Mouse (Mus musculus): ENCODE results near the gene Ybx2. TPM values are rescaled to one million over a fixed set of nuclear protein-coding genes. Genes with fewer than 3 reads are reported as not detected.

Gene Ybx2
- polyA plus RNA-seq (2016; fragmentation: Nextera tagmentation; extraction: Ambion mirVana) = 10.7 and 11.4 TPM in 2 replicates

DNA sequence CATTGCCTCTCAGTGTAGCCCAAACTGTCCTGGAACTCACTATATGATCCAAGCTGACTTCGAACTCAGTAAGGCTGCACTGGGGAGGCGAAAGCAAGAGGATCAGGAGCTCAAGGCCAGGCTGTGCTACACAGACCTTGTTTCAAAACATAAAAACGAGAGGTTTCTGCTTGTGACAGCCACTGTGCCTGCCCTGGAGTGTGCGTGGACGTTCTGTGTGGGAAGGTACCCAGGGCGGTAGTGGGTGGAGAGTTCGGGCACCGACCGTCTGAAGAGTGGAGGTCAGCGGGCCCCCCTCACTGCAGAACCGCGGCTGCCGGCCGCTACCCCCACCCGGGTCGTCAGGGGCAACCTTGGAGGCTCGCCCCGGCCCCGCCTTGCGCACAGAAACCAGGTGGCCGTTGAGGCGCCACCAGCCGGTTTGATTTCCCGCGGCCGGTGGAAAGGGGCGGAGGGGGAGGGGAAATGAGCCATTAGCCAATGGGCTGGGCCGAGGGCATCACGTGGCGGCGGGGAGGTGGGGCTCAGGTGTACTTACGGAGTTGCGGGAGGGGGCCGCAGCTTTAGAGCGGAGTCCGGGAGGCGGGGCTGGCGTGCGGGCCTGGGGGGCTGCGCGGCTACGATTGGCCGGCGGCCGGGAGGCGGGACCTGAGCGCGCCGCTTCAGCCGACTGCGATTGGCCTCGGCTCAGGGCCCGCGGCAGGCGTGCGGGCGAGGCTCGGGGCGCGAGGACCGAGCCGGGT is at the start of gene Ybx2:
Gene Ybx2 (plus strand): TSS at position 660 of the 743 bp plus-strand sequence.
- H3K4me3 ChIP-seq = peak within 1 kb of the TSS; percentile 61
- no peaks in the 10 kb centered on the region for H3K9me3 ChIP-seq
- peak within 1 kb of the TSS; percentile 74 for H3K9ac ChIP-seq
- 0 out of 2 replicates have a peak within 1 kb of the TSS, but pooled peaks have one; percentile 36 for H3K27ac ChIP-seq
- peak; percentile 89 for ATAC-seq (ENCODE audit: insufficient number of reproducible peaks, insufficient read depth, low FRiP score, low TSS enrichment)
- H3K4me1 ChIP-seq = peaks cover 31% of the 10 kb centered on the region
- 2% methylated on average over 54 of the region's 62 CpGs for WGBS
- H3K27me3 ChIP-seq = peaks cover 19% of the 10 kb centered on the region; the same call in 1 of the 2 replicates
- peak within 1 kb of the TSS; percentile 100 for H3K4me2 ChIP-seq (replicated peaks)
- H3K36me3 ChIP-seq = no peaks in the 10 kb centered on the region

DNA sequence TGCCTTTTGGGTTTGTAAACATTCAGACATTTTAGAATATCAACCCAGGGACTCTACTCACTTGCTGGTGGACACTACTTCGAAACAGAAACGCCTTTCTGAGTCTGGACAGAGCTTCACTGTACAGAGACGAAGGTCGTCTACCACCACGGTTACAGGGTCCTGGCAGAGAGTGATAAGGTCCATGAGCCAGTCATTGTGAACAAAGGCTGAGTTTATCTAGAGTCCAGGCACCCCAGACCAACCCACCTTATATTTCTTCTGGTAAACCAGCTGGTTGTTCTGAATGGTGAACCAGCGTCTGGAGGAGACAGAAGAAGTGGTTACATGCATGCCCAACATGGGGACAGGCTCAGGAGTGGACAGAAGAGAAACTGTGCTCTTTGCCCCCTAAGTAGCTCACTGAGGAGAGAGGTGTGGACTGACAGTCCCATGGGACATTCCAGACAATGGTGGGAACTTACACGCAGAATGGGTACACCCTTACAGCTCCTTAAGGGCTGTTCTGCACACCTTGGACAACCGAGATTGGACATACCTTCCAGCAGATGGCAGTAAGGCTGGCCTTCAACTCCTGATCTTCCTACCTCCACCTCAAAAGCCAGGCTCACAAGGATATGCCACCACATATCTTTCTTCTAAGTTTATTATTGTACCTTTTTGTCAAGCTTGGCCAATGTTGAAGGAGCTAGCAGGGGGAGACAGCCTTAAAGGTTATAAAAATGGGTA is 48.5 kb upstream of the Ybx2 start:
- no peak for ATAC-seq (ENCODE audit: insufficient number of reproducible peaks, insufficient read depth, low FRiP score, low TSS enrichment)
- no peak overlapping the region for H3K4me3 ChIP-seq

GRCm38 (mm10) chr11:69891482-69891881 is 44.1 kb upstream of the Ybx2 start:
- 79% methylated on average over 4 of the region's 4 CpGs for WGBS
- H3K4me1 ChIP-seq = no peaks in the 10 kb centered on the region
- no peak for ATAC-seq (ENCODE audit: insufficient number of reproducible peaks, insufficient read depth, low FRiP score, low TSS enrichment)
- H3K36me3 ChIP-seq = no peaks in the 10 kb centered on the region
- no peak overlapping the region for H3K4me2 ChIP-seq (replicated peaks)
- H3K27me3 ChIP-seq = 0 out of 2 replicates have a peak, but pooled peaks cover 2% of the 10 kb centered on the region
- H3K9ac ChIP-seq = no peak overlapping the region
- H3K9me3 ChIP-seq = no peaks in the 10 kb centered on the region
- no peak overlapping the region for H3K27ac ChIP-seq
- H3K4me3 ChIP-seq = no peak overlapping the region

More for the DNA sequence above, 48.5 kb upstream of the Ybx2 start:
- Histone ChIP-seq H3K4me2 (replicated peaks) (no peak overlapping the region), H3K27me3 (0 out of 2 replicates have a peak, but pooled peaks cover 2% of the 10 kb centered on the region), H3K4me1 (no peaks in the 10 kb centered on the region), H3K27ac (no peak overlapping the region), H3K9me3 (no peaks in the 10 kb centered on the region), H3K36me3 (no peaks in the 10 kb centered on the region), H3K9ac (no peak overlapping the region)
- WGBS = 70% methylated on average over 8 of the region's 8 CpGs

GRCm38 (mm10) chr11:69894671-69895070 is 40.9 kb upstream of the Ybx2 start:
- H3K36me3 ChIP-seq = 0 out of 2 replicates have a peak, but pooled peaks cover 3% of the 10 kb centered on the region
- ATAC-seq (ENCODE audit: insufficient number of reproducible peaks, insufficient read depth, low FRiP score, low TSS enrichment) = no peak
- H3K4me2 ChIP-seq (replicated peaks) = no peak overlapping the region
- no peak overlapping the region for H3K9ac ChIP-seq
- H3K4me3 ChIP-seq = no peak overlapping the region
- 72% methylated on average over 5 of the region's 5 CpGs for WGBS
- 0 out of 2 replicates have a peak, but pooled peaks cover 2% of the 10 kb centered on the region for H3K27me3 ChIP-seq
- H3K4me1 ChIP-seq = peaks cover 10% of the 10 kb centered on the region
- H3K9me3 ChIP-seq = no peaks in the 10 kb centered on the region
- no peak overlapping the region for H3K27ac ChIP-seq

- H3K4me1 ChIP-seq = peaks cover 12% of the 10 kb centered on the region
- no peak within 1 kb of the TSS for H3K4me3 ChIP-seq
- 63% methylated on average over 4 of the region's 4 CpGs for WGBS
- H3K4me2 ChIP-seq (replicated peaks) = no peak within 1 kb of the TSS
- ATAC-seq (ENCODE audit: insufficient number of reproducible peaks, insufficient read depth, low FRiP score, low TSS enrichment) = no peak
- H3K9me3 ChIP-seq = no peaks in the 10 kb centered on the region
- no peak within 1 kb of the TSS for H3K27ac ChIP-seq
- H3K27me3 ChIP-seq = 0 out of 2 replicates have a peak, but pooled peaks cover 2% of the 10 kb centered on the region
- H3K36me3 ChIP-seq = 0 out of 2 replicates have a peak, but pooled peaks cover 3% of the 10 kb centered on the region
- no peak within 1 kb of the TSS for H3K9ac ChIP-seq
Measured at GRCm38 (mm10) chr11:69895291-69895690, 40.3 kb upstream of the Ybx2 start, which contains the start of gene Acap1. Acap1 (minus strand) TSS chr11:69895539.

DNA sequence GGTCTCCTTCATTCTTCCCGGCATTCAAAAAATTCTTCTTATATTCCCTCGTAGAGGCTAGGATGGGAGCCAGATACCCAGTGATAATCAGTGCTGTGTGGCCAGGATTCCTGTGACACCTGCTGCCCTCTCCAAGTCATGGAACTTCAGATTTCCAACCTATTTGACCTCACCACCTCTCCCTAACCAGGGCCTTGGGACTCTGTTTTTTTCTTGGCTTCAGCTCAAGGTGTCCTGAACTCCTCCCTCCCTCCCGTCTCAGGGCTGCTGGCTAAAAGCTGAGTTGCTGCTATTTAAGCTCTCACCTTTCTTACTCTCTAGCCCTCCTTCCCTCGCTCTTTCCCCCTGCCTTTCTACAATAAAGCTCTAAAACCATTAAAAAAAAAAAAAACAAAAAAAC is 35.7 kb upstream of the Ybx2 start:
- no peaks in the 10 kb centered on the region for H3K9me3 ChIP-seq
- H3K9ac ChIP-seq = peak overlapping the region; percentile 86
- peaks cover 24% of the 10 kb centered on the region for H3K4me1 ChIP-seq
- H3K36me3 ChIP-seq = peaks cover 16% of the 10 kb centered on the region
- H3K27me3 ChIP-seq = no peaks in the 10 kb centered on the region
- ATAC-seq (ENCODE audit: insufficient number of reproducible peaks, insufficient read depth, low FRiP score, low TSS enrichment) = no peak
- peak overlapping the region; percentile 87 for H3K4me2 ChIP-seq (replicated peaks)
- H3K4me3 ChIP-seq = peak overlapping the region; percentile 78
- 16% methylated on average over 4 of the region's 4 CpGs for WGBS
- peak overlapping the region; percentile 96; the same call in 1 of the 2 replicates for H3K27ac ChIP-seq

DNA sequence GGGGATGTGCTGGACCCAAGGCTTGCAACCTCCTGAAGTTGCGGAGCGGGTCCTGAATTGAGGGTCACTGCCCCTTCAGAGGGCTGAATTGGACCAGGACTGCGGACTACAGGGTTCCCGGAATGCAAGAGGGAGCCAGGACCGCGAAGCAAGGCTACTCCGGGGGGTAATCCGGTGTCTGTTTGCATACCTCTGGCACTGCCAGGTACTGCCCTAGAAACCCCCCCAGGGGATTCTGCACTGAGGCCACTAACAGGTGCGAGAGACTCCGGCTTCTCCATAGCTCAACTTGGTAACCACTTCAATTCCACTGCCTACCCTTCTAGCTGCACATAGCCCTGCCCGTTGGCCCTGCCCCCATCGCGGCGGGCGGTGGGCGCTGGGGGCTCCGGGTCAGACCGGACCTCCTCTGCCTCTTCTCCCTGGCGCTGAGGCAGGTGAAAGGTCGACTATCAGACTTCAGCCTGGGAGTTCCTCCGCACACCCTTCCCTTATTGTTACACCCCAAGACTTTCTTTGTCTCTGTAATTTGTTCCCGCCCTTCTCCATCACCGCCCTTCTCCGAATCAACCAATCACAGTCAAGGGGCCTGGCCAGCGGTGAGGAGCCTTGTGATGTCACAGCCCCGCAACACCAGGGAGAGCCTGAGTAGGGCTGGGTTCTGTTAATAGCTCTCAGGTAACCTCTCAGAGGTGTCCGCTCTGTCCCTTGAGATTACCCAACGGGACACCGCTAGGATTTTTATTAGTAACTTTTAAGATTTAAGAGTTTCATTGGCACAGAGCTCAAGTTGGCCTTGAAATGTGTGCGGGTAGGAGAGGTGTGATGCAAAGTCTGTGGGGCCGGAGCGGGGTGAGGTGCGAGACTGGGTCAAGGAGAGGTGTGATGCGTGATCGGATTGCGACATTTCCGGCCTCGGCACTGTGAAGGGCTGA is 34.9 kb upstream of the Ybx2 start, which contains the start of the genes 2810408A11Rik and Neurl4:
Gene 2810408A11Rik (minus strand): TSS at position 517 of the 935 bp plus-strand sequence.
Gene Neurl4 (plus strand): TSS at position 602 of the 935 bp plus-strand sequence.
- no peaks in the 10 kb centered on the region for H3K27me3 ChIP-seq
- WGBS = under 1% methylated on average over 38 of the region's 38 CpGs
- peak within 1 kb of the TSS; percentile 96 for H3K27ac ChIP-seq
- H3K4me2 ChIP-seq (replicated peaks) = peak within 1 kb of the TSS; percentile 87
- H3K9me3 ChIP-seq = no peaks in the 10 kb centered on the region
- H3K36me3 ChIP-seq = peaks cover 25% of the 10 kb centered on the region
- H3K9ac ChIP-seq = peak within 1 kb of the TSS; percentile 86
- peak within 1 kb of the TSS; percentile 78 for H3K4me3 ChIP-seq
- ATAC-seq (ENCODE audit: insufficient number of reproducible peaks, insufficient read depth, low FRiP score, low TSS enrichment) = peak; percentile 92
- peaks cover 24% of the 10 kb centered on the region for H3K4me1 ChIP-seq

DNA sequence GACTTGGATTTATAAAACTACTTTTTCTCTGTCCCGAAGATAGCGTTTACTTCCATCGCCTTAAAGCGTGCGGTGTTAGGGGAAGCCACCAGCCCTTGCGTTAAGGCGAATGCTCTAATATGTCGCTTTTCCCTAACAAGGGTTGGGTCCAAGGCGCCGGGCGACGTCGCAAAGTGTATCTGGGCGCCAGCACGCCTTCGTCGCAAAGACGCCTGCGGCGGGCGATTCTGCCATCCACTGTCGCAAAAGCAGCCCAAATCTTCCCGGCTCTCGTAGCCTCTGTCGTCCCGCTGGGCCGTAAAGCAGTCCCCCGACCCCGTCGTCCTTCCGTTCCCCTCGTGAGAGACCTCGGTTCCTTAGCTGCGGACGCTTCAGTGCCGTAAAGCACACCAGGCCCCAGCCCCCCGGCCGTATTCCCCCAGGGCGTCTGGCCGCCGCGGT is 34.2 kb upstream of the Ybx2 start:
- WGBS = under 1% methylated on average over 42 of the region's 42 CpGs
- peak overlapping the region; percentile 96 for H3K27ac ChIP-seq
- peak overlapping the region; percentile 87 for H3K4me2 ChIP-seq (replicated peaks)
- no peaks in the 10 kb centered on the region for H3K27me3 ChIP-seq
- peaks cover 32% of the 10 kb centered on the region for H3K36me3 ChIP-seq
- H3K9me3 ChIP-seq = no peaks in the 10 kb centered on the region
- H3K4me3 ChIP-seq = peak overlapping the region; percentile 78
- peaks cover 24% of the 10 kb centered on the region for H3K4me1 ChIP-seq
- peak overlapping the region; percentile 82 for H3K9ac ChIP-seq
- ATAC-seq (ENCODE audit: insufficient number of reproducible peaks, insufficient read depth, low FRiP score, low TSS enrichment) = peak; percentile 43

DNA sequence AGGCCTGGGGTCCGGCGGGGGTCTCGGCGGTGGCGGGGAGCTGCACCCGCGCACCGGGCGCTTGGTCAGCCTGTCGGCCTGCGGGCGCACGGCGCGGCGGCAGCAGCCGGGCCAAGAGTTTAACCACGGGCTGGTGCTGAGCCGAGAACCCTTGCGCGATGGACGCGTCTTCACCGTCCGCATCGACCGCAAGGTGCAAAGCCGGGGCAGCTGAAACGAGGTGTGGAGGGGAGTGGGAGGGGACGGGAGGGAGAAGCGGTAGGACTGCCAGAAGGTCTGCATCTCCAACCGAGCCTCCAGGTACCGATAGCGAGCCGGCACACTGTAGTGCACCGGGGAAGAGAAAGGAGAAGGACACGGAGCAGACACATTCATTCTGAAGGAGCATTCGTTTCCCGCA is 33.6 kb upstream of the Ybx2 start:
- Histone ChIP-seq H3K9me3 (no peaks in the 10 kb centered on the region), H3K27me3 (no peaks in the 10 kb centered on the region), H3K36me3 (peaks cover 37% of the 10 kb centered on the region), H3K4me3 (peak overlapping the region; percentile 78), H3K27ac (peak overlapping the region; percentile 96), H3K4me2 (replicated peaks) (peak overlapping the region; percentile 87), H3K9ac (peak overlapping the region; percentile 82), H3K4me1 (peaks cover 24% of the 10 kb centered on the region)
- WGBS = under 1% methylated on average over 33 of the region's 39 CpGs
- no peak for ATAC-seq (ENCODE audit: insufficient number of reproducible peaks, insufficient read depth, low FRiP score, low TSS enrichment)

DNA sequence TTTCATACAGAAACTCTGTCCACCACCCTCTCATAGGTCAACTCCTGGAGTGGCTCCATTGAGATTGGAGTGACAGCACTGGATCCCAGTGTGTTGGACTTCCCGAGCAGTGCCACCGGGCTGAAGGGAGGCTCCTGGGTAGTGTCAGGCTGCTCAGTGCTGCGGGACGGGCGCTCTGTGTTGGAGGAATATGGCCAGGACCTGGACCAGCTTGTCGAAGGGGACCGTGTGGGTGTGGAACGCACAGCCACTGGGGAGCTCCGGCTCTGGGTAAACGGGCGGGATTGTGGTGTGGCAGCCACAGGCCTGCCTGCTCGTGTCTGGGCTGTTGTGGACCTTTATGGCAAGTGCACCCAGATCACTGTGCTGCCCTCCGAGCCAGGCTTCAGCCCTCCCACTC is 32.6 kb upstream of the Ybx2 start:
- Histone ChIP-seq H3K4me3 (peak overlapping the region; percentile 78), H3K27me3 (no peaks in the 10 kb centered on the region), H3K36me3 (peaks cover 44% of the 10 kb centered on the region), H3K9me3 (no peaks in the 10 kb centered on the region), H3K9ac (peak overlapping the region; percentile 82), H3K4me1 (peaks cover 24% of the 10 kb centered on the region), H3K4me2 (replicated peaks) (peak overlapping the region; percentile 87), H3K27ac (no peak overlapping the region)
- no peak for ATAC-seq (ENCODE audit: insufficient number of reproducible peaks, insufficient read depth, low FRiP score, low TSS enrichment)
- 87% methylated on average over 13 of the region's 13 CpGs for WGBS
